8 mouse cellular contexts compared by ENCODE assay signal in the genomic region with DNA sequence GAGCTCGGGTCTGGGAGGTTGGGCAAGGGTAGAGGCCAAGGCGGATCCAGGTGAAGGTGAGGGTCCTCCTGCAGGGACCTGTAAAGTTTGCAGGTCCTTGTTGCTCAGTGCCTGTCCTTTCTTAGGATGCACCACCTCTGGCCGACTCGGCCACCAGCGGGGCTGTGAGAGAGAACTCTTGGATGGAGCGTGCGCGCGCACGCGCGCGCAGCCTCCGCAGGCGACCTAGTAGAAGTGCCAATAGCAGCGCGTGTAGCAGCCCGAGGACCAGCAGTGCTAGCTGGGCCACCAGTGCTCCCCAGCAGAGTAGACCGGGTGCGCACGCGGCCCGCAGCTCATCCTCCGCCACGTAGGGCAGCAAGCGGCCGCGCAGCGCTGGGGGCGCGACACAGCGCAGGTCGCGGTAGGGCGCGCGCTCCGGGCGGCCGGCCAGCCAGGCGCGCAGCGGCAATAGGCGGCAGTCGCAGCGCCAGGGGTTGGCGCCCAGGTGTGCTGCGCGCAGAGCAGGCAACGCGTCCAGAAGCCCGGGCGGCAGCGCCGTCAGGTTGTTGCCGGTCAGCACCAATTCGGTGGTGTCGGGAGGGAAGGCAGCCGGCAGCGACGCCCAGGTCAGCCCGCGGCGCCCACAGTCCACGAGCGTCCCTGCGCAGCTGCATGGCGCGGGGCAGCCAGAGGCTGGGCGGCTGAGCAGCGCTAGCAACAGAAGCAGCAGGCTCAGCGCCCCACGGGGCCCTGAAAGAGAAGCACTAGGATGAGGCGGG. TPM values are rescaled to one million over a fixed set of nuclear protein-coding genes. Genes with fewer than 3 reads are reported as not detected.
DNase-seq lines count a peak whose midpoint lies in the region; ATAC-seq and TF ChIP-seq lines count a peak whose summit lies in the region.

No protein-coding gene starts in this region.

- H3K4me2 ChIP-seq in embryonic facial prominence, embryonic 12.5 days (replicated peaks), result peak overlapping the region; percentile 95
- H3K4me2 ChIP-seq in hindbrain, embryonic 13.5 days, result peak overlapping the region; percentile 65
- H3K4me2 ChIP-seq in liver, embryonic 12.5 days, result peak overlapping the region; percentile 72

- no peaks in the 10 kb centered on the region for H3K4me1 ChIP-seq in ES-Bruce4 (ENCODE audit: control insufficient read depth, insufficient read depth, low read length)
- peaks cover 27% of the 10 kb centered on the region for H3K4me1 ChIP-seq in embryonic facial prominence, embryonic 12.5 days
- H3K4me1 ChIP-seq in hindbrain, embryonic 13.5 days (replicated peaks), result peaks cover 33% of the 10 kb centered on the region
- peaks cover 41% of the 10 kb centered on the region for H3K4me1 ChIP-seq in liver, embryonic 12.5 days
- H3K4me1 ChIP-seq in thymus, adult 2 months (replicated peaks; ENCODE audit: control insufficient read depth, insufficient read depth, low read length), result peaks cover 12% of the 10 kb centered on the region

- H3K27ac ChIP-seq in ES-Bruce4 (ENCODE audit: insufficient read depth, low read length), result no peak overlapping the region
- H3K27ac ChIP-seq in embryonic facial prominence, embryonic 12.5 days, result no peak overlapping the region
- H3K27ac ChIP-seq in hindbrain, embryonic 13.5 days, result no peak overlapping the region
- no peak overlapping the region; the same call in 1 of the 2 replicates for H3K27ac ChIP-seq in liver, embryonic 12.5 days
- no peak overlapping the region for H3K27ac ChIP-seq in thymus, adult 2 months (ENCODE audit: control insufficient read depth, insufficient read depth, low read length)

- TF ChIP-seq CTCF in ES-Bruce4 (IDR thresholded peaks at IDR 0.05; ENCODE audit: low read depth, low read length), result no peak
- TF ChIP-seq CTCF in thymus, adult 2 months (IDR thresholded peaks at IDR 0.05; ENCODE audit: borderline replicate concordance, control insufficient read depth, extremely low read depth, insufficient read depth, low read length, poor library complexity), result no peak

- no peak for TF ChIP-seq POLR2A in ES-Bruce4 (IDR thresholded peaks at IDR 0.05; ENCODE audit: insufficient read depth, low read length)
- TF ChIP-seq POLR2A in thymus, adult 2 months (IDR thresholded peaks at IDR 0.05; ENCODE audit: control insufficient read depth, extremely low read depth, insufficient read depth, low read length, poor library complexity), result no peak

- peak; percentile 11; the same call in 1 of the 2 replicates for ATAC-seq in embryonic facial prominence, embryonic 12.5 days (ENCODE audit: insufficient number of reproducible peaks, insufficient read depth, low FRiP score, low TSS enrichment)
- ATAC-seq in hindbrain, embryonic 13.5 days (ENCODE audit: low FRiP score), result peak; percentile 22
- no peak for ATAC-seq in liver, embryonic 12.5 days

- TF ChIP-seq EP300 in ES-Bruce4 (IDR thresholded peaks at IDR 0.05; ENCODE audit: insufficient read depth, low read depth, low read length), result no peak

- peak; percentile 60 for DNase-seq in adrenal gland, adult 2 months
- no peak for DNase-seq in adrenal gland, postnatal 4 days (ENCODE audit: low spot score in 2 of 2)
- peak; percentile 70 for DNase-seq in right cerebral cortex, postnatal 25 days
- no peak for DNase-seq in thymus, adult 2 months

- peaks cover 6% of the 10 kb centered on the region; the same call in 1 of the 2 replicates for H3K27me3 ChIP-seq in ES-Bruce4 (ENCODE audit: control insufficient read depth, insufficient read depth, low read length, poor library complexity, severe bottlenecking)
- peaks cover 89% of the 10 kb centered on the region for H3K27me3 ChIP-seq in embryonic facial prominence, embryonic 12.5 days
- peaks cover 93% of the 10 kb centered on the region for H3K27me3 ChIP-seq in hindbrain, embryonic 13.5 days
- peaks cover 98% of the 10 kb centered on the region for H3K27me3 ChIP-seq in liver, embryonic 12.5 days (replicated peaks)
- H3K27me3 ChIP-seq in thymus, adult 2 months (ENCODE audit: control insufficient read depth, insufficient read depth, low read length), result peaks cover 39% of the 10 kb centered on the region; the same call in 1 of the 2 replicates

- H3K4me3 ChIP-seq in ES-Bruce4 (ENCODE audit: low read depth, low read length), result peak overlapping the region; percentile 68
- H3K4me3 ChIP-seq in embryonic facial prominence, embryonic 12.5 days, result peak overlapping the region; percentile 54
- peak overlapping the region; percentile 41 for H3K4me3 ChIP-seq in hindbrain, embryonic 13.5 days
- H3K4me3 ChIP-seq in liver, embryonic 12.5 days, result peak overlapping the region; percentile 50
- H3K4me3 ChIP-seq in thymus, adult 2 months (ENCODE audit: control insufficient read depth, insufficient read depth, low read length), result no peak overlapping the region

- peak overlapping the region; percentile 50 for H3K9ac ChIP-seq in ES-Bruce4 (ENCODE audit: low read depth, poor library complexity, severe bottlenecking)
- peak overlapping the region; percentile 50 for H3K9ac ChIP-seq in embryonic facial prominence, embryonic 12.5 days
- H3K9ac ChIP-seq in hindbrain, embryonic 13.5 days, result peak overlapping the region; percentile 60
- peak overlapping the region; percentile 28; the same call in 1 of the 2 replicates for H3K9ac ChIP-seq in liver, embryonic 12.5 days

- no peaks in the 10 kb centered on the region for H3K9me3 ChIP-seq in ES-Bruce4 (replicated peaks; ENCODE audit: control insufficient read depth, insufficient read depth, low read length, poor library complexity, severe bottlenecking)
- no peaks in the 10 kb centered on the region for H3K9me3 ChIP-seq in embryonic facial prominence, embryonic 12.5 days
- no peaks in the 10 kb centered on the region for H3K9me3 ChIP-seq in hindbrain, embryonic 13.5 days
- no peaks in the 10 kb centered on the region for H3K9me3 ChIP-seq in liver, embryonic 12.5 days (replicated peaks)

- WGBS in embryonic facial prominence, embryonic 12.5 days, result under 1% methylated on average over 68 of the region's 74 CpGs
- 2% methylated on average over 70 of the region's 74 CpGs for WGBS in hindbrain, embryonic 13.5 days
- 2% methylated on average over 62 of the region's 74 CpGs for WGBS in liver, embryonic 12.5 days (ENCODE audit: insufficient replicate concordance)
- 2% methylated on average over 74 of the region's 74 CpGs for WGBS in thymus, adult 2 months

- no peaks in the 10 kb centered on the region for H3K36me3 ChIP-seq in ES-Bruce4 (ENCODE audit: control insufficient read depth, insufficient read depth, low read length, poor library complexity, severe bottlenecking)
- peaks cover 28% of the 10 kb centered on the region for H3K36me3 ChIP-seq in embryonic facial prominence, embryonic 12.5 days
- peaks cover 53% of the 10 kb centered on the region for H3K36me3 ChIP-seq in hindbrain, embryonic 13.5 days
- no peaks in the 10 kb centered on the region for H3K36me3 ChIP-seq in liver, embryonic 12.5 days
- no peaks in the 10 kb centered on the region for H3K36me3 ChIP-seq in thymus, adult 2 months (ENCODE audit: control insufficient read depth, insufficient read depth, low read length)

RNA-seq across cellular contexts. Expression of a gene that starts 1.4 kb away (rescaled TPM):
- total RNA-seq in adrenal gland, adult 2 months (2021), result not detected
- 2.1 and 4.0 TPM in 2 replicates for polyA plus RNA-seq in adrenal gland, adult 2 months (2012; rRNA removed)
- total RNA-seq in adrenal gland, postnatal 4 days (2021), result 1 to 10 TPM in 1 of 2 experiments, under 1 TPM in 1; 0.39 to 1.1 TPM
- not detected in 2 replicates for polyA plus RNA-seq in ES-Bruce4 (2011; ENCODE audit: insufficient read depth, insufficient read length, low read depth, missing spikeins)
- 4.3 and 4.7 TPM in 2 replicates for polyA plus RNA-seq in embryonic facial prominence, embryonic 12.5 days (2016; fragmentation: Nextera tagmentation; extraction: Ambion mirVana)
- polyA plus RNA-seq in hindbrain, embryonic 13.5 days (2015; fragmentation: Nextera tagmentation; extraction: Ambion mirVana), result 11.2 and 11.9 TPM in 2 replicates
- polyA plus RNA-seq in liver, embryonic 12.5 days (2016; fragmentation: Nextera tagmentation; extraction: Ambion mirVana), result 40.8 and 44.2 TPM in 2 replicates
- polyA plus RNA-seq in thymus, adult 2 months (2012; rRNA removed), result 1.1 TPM in 2 replicates

RNA-seq across cellular contexts. Expression of a gene that starts 5.4 kb away (rescaled TPM):
- total RNA-seq in adrenal gland, adult 2 months (2021), result 1 to 10 TPM; 2.4 to 3.6 TPM
- polyA plus RNA-seq in adrenal gland, adult 2 months (2012; rRNA removed), result 3.7 and 4.0 TPM in 2 replicates
- total RNA-seq in adrenal gland, postnatal 4 days (2021), result 10 to 100 TPM in 1 of 2 experiments, 1 to 10 TPM in 1; 7.3 to 10.7 TPM
- polyA plus RNA-seq in ES-Bruce4 (2011; ENCODE audit: insufficient read depth, insufficient read length, low read depth, missing spikeins), result not detected in 2 replicates
- 8.1 and 10.4 TPM in 2 replicates for polyA plus RNA-seq in embryonic facial prominence, embryonic 12.5 days (2016; fragmentation: Nextera tagmentation; extraction: Ambion mirVana)
- polyA plus RNA-seq in hindbrain, embryonic 13.5 days (2015; fragmentation: Nextera tagmentation; extraction: Ambion mirVana), result 19.3 and 21.0 TPM in 2 replicates
- 0.31 and 0.61 TPM in 2 replicates for polyA plus RNA-seq in liver, embryonic 12.5 days (2016; fragmentation: Nextera tagmentation; extraction: Ambion mirVana)
- polyA plus RNA-seq in thymus, adult 2 months (2012; rRNA removed), result 0.88 and 0.93 TPM in 2 replicates

RNA-seq across cellular contexts. Expression of a gene that starts 9.0 kb away (rescaled TPM):
- 10 to 100 TPM; 12.6 to 12.9 TPM for total RNA-seq in adrenal gland, adult 2 months (2021)
- polyA plus RNA-seq in adrenal gland, adult 2 months (2012; rRNA removed), result 8.0 and 9.1 TPM in 2 replicates
- total RNA-seq in adrenal gland, postnatal 4 days (2021), result 10 to 100 TPM; 18.9 to 28.7 TPM
- polyA plus RNA-seq in ES-Bruce4 (2011; ENCODE audit: insufficient read depth, insufficient read length, low read depth, missing spikeins), result 1.8 and 5.2 TPM in 2 replicates
- polyA plus RNA-seq in embryonic facial prominence, embryonic 12.5 days (2016; fragmentation: Nextera tagmentation; extraction: Ambion mirVana), result 45.5 and 47.2 TPM in 2 replicates
- 169 and 176 TPM in 2 replicates for polyA plus RNA-seq in hindbrain, embryonic 13.5 days (2015; fragmentation: Nextera tagmentation; extraction: Ambion mirVana)
- polyA plus RNA-seq in liver, embryonic 12.5 days (2016; fragmentation: Nextera tagmentation; extraction: Ambion mirVana), result 2.6 and 2.8 TPM in 2 replicates
- 2.4 and 3.6 TPM in 2 replicates for polyA plus RNA-seq in thymus, adult 2 months (2012; rRNA removed)

RNA-seq across cellular contexts. Expression of a gene that starts 30.3 kb away (rescaled TPM):
- under 1 TPM in 1 of 2 experiments, not detected in 1; 0.28 TPM for total RNA-seq in adrenal gland, adult 2 months (2021)
- polyA plus RNA-seq in adrenal gland, adult 2 months (2012; rRNA removed), result 0.47 and 0.49 TPM in 2 replicates
- 1 to 10 TPM in 1 of 2 experiments, under 1 TPM in 1; 0.59 to 1.0 TPM for total RNA-seq in adrenal gland, postnatal 4 days (2021)
- polyA plus RNA-seq in ES-Bruce4 (2011; ENCODE audit: insufficient read depth, insufficient read length, low read depth, missing spikeins), result 0.29 TPM in 1 of 2 replicates, not detected in the other
- polyA plus RNA-seq in embryonic facial prominence, embryonic 12.5 days (2016; fragmentation: Nextera tagmentation; extraction: Ambion mirVana), result 19.6 and 21.9 TPM in 2 replicates
- polyA plus RNA-seq in hindbrain, embryonic 13.5 days (2015; fragmentation: Nextera tagmentation; extraction: Ambion mirVana), result 0.99 and 1.7 TPM in 2 replicates
- polyA plus RNA-seq in liver, embryonic 12.5 days (2016; fragmentation: Nextera tagmentation; extraction: Ambion mirVana), result 0.08 TPM in 1 of 2 replicates, not detected in the other
- polyA plus RNA-seq in thymus, adult 2 months (2012; rRNA removed), result 0.49 and 1.4 TPM in 2 replicates

Comparison
In these comparisons a context has a peak if more than half of its experiments do, and no peak if none do; other contexts are left out.
1. DNase-seq: peak in adrenal gland, adult 2 months (single experiment) and right cerebral cortex, postnatal 25 days (single experiment); none in adrenal gland, postnatal 4 days (0 of 2) and thymus, adult 2 months (single experiment).
2. Peak in every context shown above with its lines, with median percentiles within 50 percentile points of each other: H3K9ac ChIP-seq and H3K4me2 ChIP-seq.